Mouse (Mus musculus): ENCODE measurements at regions not wholly inside any gene's neighbourhood (a gene's known extent, or its start where the extent isn't known, plus 50 kb on each side); places are given as distances from the start of the nearest gene placed in this dataset.

DNA sequence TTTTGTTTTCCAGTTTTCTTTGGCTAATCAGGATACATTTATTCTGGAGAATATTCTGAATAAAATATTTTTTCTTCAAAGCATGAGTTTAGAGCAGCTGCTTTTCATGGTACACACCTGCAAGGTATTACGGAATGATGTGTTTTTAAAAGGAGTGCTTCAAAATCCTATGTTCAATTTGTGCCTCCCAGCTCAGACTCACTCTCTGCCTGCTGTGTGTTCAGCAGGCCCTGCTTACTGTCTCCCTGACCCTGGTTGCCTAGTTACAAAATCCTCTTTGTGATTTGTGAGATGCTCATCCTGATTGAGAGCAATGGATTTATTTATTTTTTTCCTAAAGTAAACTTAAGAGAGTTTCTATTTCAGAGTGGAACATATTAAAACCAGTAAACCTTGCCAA, 115.7 kb downstream of the Pcdh18 start:
- no peak for TF ChIP-seq GATA1 (IDR thresholded peaks at IDR 0.05; ENCODE audit: borderline replicate concordance, low read length)
- TF ChIP-seq FLI1 (IDR thresholded peaks at IDR 0.05; ENCODE audit: low read length), result no peak
